Mouse (Mus musculus): Measurements from ENCODE around the gene Dnah3. TPM values are rescaled to one million over a fixed set of nuclear protein-coding genes. Genes with fewer than 3 reads are reported as not detected.
A peak's percentile ranks its signal among the peaks of the same experiment; 100 is the strongest.

Dnah3 gene
- polyA plus RNA-seq, 1 experiment from 2014 or later, result not detected

DNA sequence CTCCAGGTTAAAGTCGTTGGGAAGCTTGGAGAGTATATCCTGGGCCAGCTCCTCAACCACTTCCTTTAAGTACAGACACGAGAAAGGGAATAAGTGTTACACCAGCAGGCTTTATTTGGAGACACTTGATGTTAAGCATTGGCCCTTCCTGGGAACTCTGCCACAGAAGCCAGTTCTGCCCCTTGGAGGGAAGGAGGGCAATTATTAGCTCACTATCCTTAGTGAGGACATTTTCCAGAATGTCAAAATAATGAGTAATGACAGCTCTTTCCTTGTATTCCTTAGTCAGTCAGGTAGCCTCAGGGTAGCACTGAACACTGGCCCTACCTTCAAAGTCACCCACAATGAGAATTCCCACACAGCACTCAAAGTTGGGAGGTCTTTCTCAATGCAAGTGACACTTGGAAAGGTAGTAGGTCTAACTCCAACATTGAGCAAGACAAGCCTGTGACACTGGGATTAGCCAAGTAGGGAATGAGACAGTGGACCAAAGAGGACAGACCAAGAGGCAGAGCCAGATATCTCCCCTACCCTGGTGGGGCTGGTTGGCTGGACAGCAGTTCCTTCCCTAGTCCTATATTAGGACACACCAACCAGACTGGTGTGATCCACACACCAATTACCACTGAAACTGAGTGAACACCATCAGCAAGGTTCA, 166.2 kb downstream of the Dnah3 start:
- Histone ChIP-seq H3K27ac (no peak overlapping the region), H3K27me3 (no peaks in the 10 kb centered on the region), H3K4me3 (no peak overlapping the region), H3K4me2 (no peak overlapping the region), H3K9me3 (no peaks in the 10 kb centered on the region), H3K36me3 (no peaks in the 10 kb centered on the region), H3K9ac (no peak overlapping the region), H3K4me1 (no peaks in the 10 kb centered on the region)
- ATAC-seq (ENCODE audit: insufficient number of reproducible peaks, low FRiP score, low TSS enrichment, low read depth), result no peak
- WGBS, result 56% methylated on average over 2 of the region's 2 CpGs

DNA sequence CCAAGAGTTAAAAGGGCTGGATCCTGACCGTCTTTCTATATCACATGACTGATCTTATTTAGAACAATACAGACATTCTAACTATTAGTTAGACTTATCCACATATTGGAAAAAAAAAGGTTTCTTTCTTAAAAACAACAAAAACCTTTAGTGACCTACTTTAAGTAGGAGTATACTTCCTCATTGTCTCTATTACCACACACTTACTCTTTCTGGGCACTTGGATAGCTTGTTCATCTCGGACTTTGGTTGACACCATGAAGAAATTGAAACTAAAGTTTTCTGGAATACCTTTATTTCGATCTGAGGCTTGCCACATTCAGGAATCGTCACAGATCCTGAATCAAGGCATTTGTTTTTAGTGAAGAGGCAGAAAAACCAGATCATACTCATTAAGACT, 174.0 kb downstream of the Dnah3 start:
- 79% methylated on average over 4 of the region's 4 CpGs for WGBS
- Histone ChIP-seq H3K27me3 (no peaks in the 10 kb centered on the region), H3K9ac (no peak overlapping the region), H3K9me3 (no peaks in the 10 kb centered on the region), H3K36me3 (no peaks in the 10 kb centered on the region), H3K4me3 (no peak overlapping the region), H3K4me2 (no peak overlapping the region), H3K4me1 (no peaks in the 10 kb centered on the region), H3K27ac (no peak overlapping the region)
- ATAC-seq (ENCODE audit: insufficient number of reproducible peaks, low FRiP score, low TSS enrichment, low read depth), result no peak

DNA sequence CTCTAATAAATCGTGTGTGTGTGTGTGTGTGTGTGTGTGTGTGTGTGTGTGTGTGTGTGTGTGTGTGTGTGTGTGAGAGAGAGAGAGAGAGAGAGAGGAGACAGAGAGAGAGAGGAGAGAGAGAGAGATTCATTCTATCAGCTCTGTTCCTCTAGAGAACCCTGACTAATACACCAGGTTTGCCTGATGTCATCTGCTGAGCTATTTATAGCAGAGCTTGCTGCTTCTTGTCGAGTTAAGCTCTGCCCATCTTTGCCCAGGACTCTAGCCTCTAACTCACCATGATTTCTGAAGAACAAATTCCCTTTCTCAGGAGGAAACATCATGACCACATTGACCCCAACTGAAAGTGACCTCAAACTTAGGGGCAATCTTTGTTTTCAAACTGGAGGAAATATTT, 174.6 kb downstream of the Dnah3 start:
- Histone ChIP-seq H3K9me3 (no peaks in the 10 kb centered on the region), H3K27me3 (no peaks in the 10 kb centered on the region), H3K4me2 (no peak overlapping the region), H3K4me1 (no peaks in the 10 kb centered on the region), H3K9ac (no peak overlapping the region), H3K36me3 (no peaks in the 10 kb centered on the region), H3K4me3 (no peak overlapping the region), H3K27ac (no peak overlapping the region)
- 37% methylated on average over 2 of the region's 2 CpGs for WGBS
- ATAC-seq (ENCODE audit: insufficient number of reproducible peaks, low FRiP score, low TSS enrichment, low read depth), result no peak

DNA sequence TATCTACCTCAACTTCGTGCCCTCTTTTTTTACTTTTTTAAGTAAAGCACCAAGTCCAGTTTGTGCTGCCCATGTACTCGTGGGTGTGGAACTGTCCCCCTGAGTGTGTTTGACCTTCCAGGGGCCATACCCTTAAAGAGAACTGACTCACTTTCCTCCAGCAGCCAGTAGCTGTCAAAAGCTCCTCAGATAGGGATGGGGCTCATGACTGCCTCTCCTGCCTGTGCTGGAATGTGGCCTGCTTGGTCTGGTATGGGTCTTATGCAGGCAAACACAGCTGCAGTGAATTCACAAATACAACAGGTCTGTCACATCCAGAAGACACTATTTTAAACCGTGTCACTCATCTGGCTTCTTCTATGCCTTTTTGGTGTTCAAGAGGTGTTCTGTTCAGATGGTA, 183.4 kb downstream of the Dnah3 start:
- no peak for ATAC-seq (ENCODE audit: insufficient number of reproducible peaks, low FRiP score, low TSS enrichment, low read depth)
- Histone ChIP-seq H3K4me3 (no peak overlapping the region), H3K36me3 (no peaks in the 10 kb centered on the region), H3K27ac (no peak overlapping the region), H3K4me1 (no peaks in the 10 kb centered on the region), H3K27me3 (no peaks in the 10 kb centered on the region), H3K9me3 (no peaks in the 10 kb centered on the region), H3K9ac (no peak overlapping the region), H3K4me2 (no peak overlapping the region)
- 72% methylated on average over 3 of the region's 3 CpGs for WGBS

DNA sequence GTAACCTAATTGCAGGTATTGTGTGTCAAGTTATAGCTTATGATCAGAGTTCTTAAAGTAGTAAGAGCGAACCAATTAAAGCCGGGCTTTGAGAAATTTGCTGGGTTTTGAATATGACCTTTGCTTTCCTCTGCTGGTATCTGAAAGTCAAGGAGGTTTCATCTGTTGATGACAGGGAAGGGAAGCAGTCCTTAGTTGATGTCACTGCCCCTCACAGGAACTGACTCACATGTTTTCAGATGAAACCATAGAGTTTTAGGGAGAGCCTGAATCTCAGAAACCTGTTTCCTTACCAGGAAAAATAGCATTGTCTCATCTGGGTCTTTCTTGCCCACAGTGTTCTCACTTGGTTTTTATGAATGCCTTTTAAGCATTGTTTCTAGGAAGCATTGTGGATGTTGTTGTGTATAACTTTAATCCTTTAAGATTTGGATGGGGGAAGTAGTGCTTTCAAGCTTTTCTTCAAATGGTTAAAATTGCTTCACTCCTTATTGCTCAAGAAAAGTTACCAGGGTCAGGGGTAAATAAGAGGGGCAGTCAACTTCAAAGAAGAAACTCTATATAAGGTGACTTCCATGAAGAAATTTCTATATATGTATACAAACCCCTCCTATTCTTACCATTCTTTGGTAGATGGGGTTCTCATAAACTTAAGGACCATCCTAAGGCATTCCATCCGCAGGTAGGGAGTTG, 188.4 kb downstream of the Dnah3 start:
- no peak for ATAC-seq (ENCODE audit: insufficient number of reproducible peaks, low FRiP score, low TSS enrichment, low read depth)
- WGBS, result 87% methylated on average over 3 of the region's 3 CpGs

DNA sequence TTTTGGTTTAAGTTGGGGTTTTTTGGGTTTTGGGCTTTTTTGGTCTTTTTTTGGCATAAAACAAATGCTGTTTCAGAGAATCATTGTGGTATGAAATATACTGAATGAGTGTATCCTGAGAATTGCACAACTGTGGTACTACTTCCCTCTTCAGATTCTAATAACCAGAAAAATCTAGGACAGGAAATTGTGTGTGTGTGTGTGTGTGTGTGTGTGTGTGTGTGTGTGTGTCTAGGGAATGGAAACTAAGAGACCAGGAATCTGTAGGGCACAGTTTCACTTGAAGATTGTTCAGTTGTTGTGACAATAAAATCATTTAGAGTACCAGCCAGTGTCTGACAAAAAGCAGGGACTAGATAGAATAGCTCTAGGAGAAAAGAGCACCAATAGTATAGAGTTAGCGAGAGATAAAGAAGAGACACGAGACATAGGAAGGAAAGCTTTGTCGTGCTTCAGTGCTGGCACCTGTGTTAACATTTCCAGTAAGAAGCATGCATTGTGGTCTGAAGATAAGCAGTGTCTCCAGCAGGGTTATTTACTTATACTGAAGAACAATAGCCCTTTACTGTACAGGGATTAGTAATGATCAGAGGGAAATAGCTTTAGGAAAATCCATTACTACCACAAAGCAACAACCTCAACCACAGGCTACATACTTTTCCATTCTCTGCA, 195.6 kb downstream of the Dnah3 start:
- peaks cover 11% of the 10 kb centered on the region; the same call in 1 of the 2 replicates for H3K4me1 ChIP-seq
- H3K36me3 ChIP-seq, result no peaks in the 10 kb centered on the region
- ATAC-seq (ENCODE audit: insufficient number of reproducible peaks, low FRiP score, low TSS enrichment, low read depth), result no peak
- H3K27ac ChIP-seq, result no peak overlapping the region
- no peak overlapping the region for H3K9ac ChIP-seq
- H3K27me3 ChIP-seq, result no peaks in the 10 kb centered on the region
- no peak overlapping the region for H3K4me2 ChIP-seq
- H3K9me3 ChIP-seq, result no peaks in the 10 kb centered on the region
- 75% methylated on average over 3 of the region's 3 CpGs for WGBS
- H3K4me3 ChIP-seq, result no peak overlapping the region

More for the DNA sequence above, 188.4 kb downstream of the Dnah3 start:
- H3K4me1 ChIP-seq, result no peaks in the 10 kb centered on the region
- H3K36me3 ChIP-seq, result no peaks in the 10 kb centered on the region
- no peaks in the 10 kb centered on the region for H3K27me3 ChIP-seq
- no peak overlapping the region for H3K27ac ChIP-seq
- H3K4me3 ChIP-seq, result no peak overlapping the region
- H3K9me3 ChIP-seq, result no peaks in the 10 kb centered on the region
- H3K9ac ChIP-seq, result no peak overlapping the region
- H3K4me2 ChIP-seq, result no peak overlapping the region

DNA sequence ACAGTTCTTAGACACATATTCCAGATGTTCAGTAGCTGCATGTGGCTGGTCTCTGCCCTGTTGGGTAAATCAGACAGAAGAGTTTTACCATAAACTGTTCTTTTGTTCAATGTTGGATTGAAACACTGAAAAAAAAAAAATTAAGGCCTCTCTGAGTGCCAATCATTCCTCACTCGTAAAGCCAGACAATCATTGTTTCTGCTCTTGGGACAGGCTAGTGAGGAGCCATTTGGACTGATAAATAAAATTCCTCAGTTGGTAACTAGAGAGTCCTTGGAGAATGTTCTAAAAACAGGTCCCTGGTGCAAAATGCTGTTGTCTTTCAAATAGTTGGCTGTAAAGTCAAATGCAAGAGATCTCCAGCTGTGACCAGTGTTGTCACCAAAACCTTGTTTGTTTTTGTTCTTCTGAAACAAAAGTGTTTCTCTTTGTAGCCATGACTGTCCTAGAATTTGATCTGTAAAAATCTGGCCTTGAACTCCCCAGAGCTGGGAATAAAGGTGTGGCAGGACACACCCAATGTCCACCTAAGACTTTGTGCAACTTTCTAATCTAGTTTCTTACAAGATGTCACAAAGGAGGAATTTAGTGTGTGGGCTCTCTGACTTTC, 196.7 kb downstream of the Dnah3 start:
- no peak overlapping the region for H3K4me3 ChIP-seq

GRCm38 (mm10) chr7:119897521-119898109, 197.5 kb downstream of the Dnah3 start:
- WGBS, result 90% methylated on average over 8 of the region's 8 CpGs

More for the DNA sequence above, 196.7 kb downstream of the Dnah3 start:
- Histone ChIP-seq H3K9me3 (no peaks in the 10 kb centered on the region), H3K9ac (no peak overlapping the region), H3K36me3 (no peaks in the 10 kb centered on the region), H3K4me2 (no peak overlapping the region), H3K27ac (no peak overlapping the region), H3K4me1 (peaks cover 14% of the 10 kb centered on the region; the same call in 1 of the 2 replicates), H3K27me3 (no peaks in the 10 kb centered on the region)
- 60% methylated on average over 1 of the region's 1 CpGs for WGBS
- ATAC-seq (ENCODE audit: insufficient number of reproducible peaks, low FRiP score, low TSS enrichment, low read depth), result no peak

DNA sequence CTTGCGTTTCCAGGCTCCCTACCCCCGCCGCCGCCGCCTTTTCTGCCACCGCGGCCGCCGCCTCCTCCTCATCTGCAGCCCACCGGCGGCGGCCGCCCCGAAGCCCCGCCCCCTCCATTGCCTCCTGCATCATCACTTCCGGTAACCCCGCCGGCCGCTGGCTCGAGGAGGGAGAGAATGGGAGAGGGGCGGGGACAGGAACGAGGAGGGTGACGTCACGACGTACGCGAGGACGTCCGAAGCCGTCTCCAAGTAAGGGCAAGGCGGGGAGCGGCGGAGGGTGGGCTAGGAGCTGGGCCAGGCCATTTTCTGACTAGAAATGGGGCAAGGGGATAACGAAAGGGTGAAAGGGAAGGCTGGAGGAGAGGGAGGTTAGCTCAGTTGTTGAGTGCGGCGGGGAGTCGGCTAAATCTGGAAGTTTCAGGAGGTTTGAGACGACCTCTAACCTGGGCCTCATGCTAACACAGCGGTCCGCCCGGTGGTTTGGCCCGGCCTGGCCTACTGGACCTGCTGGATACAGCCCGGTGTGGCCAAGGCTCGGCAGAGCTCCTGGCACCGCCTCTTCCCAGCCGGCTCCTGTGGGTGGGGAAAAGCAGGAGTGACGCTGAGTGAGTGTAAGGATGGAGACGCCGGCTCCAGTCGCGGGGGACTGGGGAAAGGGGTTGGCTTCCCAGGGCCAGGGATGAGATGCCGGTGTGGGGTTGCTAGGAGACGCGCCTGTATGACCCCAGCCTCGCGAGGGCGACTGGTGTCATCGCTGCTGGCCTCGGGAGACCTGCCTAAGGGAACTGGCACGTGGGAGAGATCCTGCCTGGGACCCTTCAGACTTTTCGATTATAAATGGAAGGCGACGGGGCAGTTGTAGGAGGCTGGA, 199.2 kb downstream of the Dnah3 start, which contains the start of the genes Lyrm1 and Dcun1d3:
TSS of gene Lyrm1 (plus strand) at position 223 of the 874 bp plus-strand sequence.
TSS of gene Dcun1d3 (minus strand) at position 660 of the 874 bp plus-strand sequence.
- ATAC-seq (ENCODE audit: insufficient number of reproducible peaks, low FRiP score, low TSS enrichment, low read depth), result peak; percentile 99
- H3K4me2 ChIP-seq, result peak within 1 kb of the TSS; percentile 83
- H3K36me3 ChIP-seq, result no peaks in the 10 kb centered on the region
- peak within 1 kb of the TSS; percentile 69 for H3K9ac ChIP-seq
- H3K27me3 ChIP-seq, result no peaks in the 10 kb centered on the region
- H3K4me1 ChIP-seq, result peaks cover 14% of the 10 kb centered on the region; the same call in 1 of the 2 replicates
- WGBS, result under 1% methylated on average over 63 of the region's 63 CpGs
- peak within 1 kb of the TSS; percentile 67 for H3K4me3 ChIP-seq
- H3K27ac ChIP-seq, result peak within 1 kb of the TSS; percentile 98
- no peaks in the 10 kb centered on the region for H3K9me3 ChIP-seq

More at GRCm38 (mm10) chr7:119897521-119898109, 197.5 kb downstream of the Dnah3 start:
- Histone ChIP-seq H3K4me2 (no peak overlapping the region), H3K36me3 (no peaks in the 10 kb centered on the region), H3K27me3 (no peaks in the 10 kb centered on the region), H3K4me1 (peaks cover 14% of the 10 kb centered on the region; the same call in 1 of the 2 replicates), H3K27ac (no peak overlapping the region), H3K9ac (no peak overlapping the region), H3K9me3 (no peaks in the 10 kb centered on the region), H3K4me3 (no peak overlapping the region)
- ATAC-seq (ENCODE audit: insufficient number of reproducible peaks, low FRiP score, low TSS enrichment, low read depth), result no peak

GRCm38 (mm10) chr7:119894818-119895544, 200.1 kb downstream of the Dnah3 start:
- under 1% methylated on average over 15 of the region's 15 CpGs for WGBS
- no peak; the same call in 1 of the 2 replicates for ATAC-seq (ENCODE audit: insufficient number of reproducible peaks, low FRiP score, low TSS enrichment, low read depth)
- H3K27ac ChIP-seq, result peak overlapping the region; percentile 98
- H3K9me3 ChIP-seq, result no peaks in the 10 kb centered on the region
- peak overlapping the region; percentile 83 for H3K4me2 ChIP-seq
- H3K4me1 ChIP-seq, result peaks cover 14% of the 10 kb centered on the region; the same call in 1 of the 2 replicates
- H3K36me3 ChIP-seq, result no peaks in the 10 kb centered on the region
- H3K4me3 ChIP-seq, result peak overlapping the region; percentile 67
- peak overlapping the region; percentile 69 for H3K9ac ChIP-seq
- no peaks in the 10 kb centered on the region for H3K27me3 ChIP-seq
